Mouse (Mus musculus): ENCODE measurements at regions not wholly inside any gene's neighbourhood (a gene's known extent, or its start where the extent isn't known, plus 50 kb on each side); places are given as distances from the start of the nearest gene placed in this dataset.

DNA sequence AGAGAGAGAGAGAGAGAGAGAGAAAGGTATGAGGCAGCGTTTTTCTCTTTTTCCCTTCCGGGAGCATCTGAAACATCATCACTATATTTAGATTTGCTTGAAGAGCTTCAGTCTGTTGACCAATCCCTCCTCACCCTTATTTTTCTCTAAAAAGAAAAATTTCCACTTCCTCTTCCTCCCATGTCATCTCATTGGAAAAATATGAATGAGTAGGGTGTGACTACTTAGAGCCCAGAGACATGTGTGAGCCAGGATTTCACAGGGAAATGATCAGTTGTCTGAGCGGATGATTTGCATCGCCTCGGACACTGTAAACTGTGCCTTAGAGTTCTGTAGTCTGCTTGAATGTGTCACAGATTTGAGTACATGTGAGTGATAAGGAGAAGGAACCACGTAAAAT is 111.3 kb upstream of the Ptger4 start:
- in situ Hi-C loops (cut with MboI, MseI) = loop anchor here (5.0 kb wide), 2 partner anchors 42 to 72 kb away; no protein-coding TSS in a partner anchor

DNA sequence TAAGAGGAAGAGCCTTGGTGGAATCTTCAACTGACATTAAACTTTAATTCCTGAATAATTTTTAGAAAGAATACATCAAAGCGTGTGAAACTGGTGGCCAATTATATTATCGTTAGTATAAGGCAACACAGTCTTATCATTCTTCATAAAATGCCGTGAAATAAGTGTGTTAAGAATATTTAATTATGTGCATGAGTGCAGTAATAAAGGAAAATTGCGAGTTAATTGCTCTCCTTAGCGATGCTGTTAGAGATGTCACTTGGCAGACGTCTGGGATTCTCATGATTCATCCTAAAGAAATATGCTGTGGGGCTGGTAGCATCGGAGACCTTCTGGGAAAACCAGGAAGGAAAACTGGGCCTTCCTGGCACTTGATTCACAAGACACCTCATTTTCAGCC is 110.3 kb upstream of the Ptger4 start:
- in situ Hi-C loops (cut with MboI, MseI) = no loop called here

DNA sequence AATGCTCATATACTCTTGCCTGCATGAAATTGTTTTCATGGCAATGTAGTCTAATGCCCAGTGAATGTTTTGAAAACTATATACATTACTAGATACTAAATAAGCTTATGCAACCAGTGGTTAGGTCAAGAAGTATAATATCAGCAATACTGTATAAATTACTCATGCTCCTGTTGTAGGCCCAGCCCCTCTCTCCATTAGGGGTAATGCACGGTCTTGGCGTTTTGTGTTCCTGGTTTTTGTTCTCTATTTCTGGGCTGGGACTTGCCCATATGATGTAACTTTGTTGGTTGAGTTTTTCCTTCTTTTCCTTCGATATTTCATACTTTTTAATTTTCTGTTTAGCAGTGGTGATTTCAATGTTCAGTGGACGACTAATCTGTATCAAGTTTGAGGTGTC is 104.9 kb upstream of the Ptger4 start:
- in situ Hi-C loops (cut with MboI, MseI) = no loop called here

DNA sequence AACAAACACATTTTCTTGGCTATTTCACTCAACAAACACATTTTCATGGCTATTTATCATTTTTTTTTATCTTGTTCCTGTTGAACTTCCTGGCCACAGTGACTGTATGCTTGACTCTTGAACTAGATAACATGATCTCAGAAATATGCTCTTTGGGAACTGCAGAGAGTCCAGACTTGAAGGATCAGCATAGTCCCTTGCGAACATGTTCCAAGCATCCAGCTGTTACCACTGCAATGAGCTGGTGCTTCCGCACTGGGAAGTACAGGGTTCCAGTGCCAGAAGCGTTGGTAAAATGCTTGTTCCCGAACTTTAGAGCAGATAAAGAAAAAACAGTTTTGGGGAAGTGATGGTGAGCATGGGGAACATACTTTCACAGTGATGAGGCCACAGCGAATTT is 103.7 kb upstream of the Ptger4 start:
- in situ Hi-C loops (cut with MboI, MseI) = no loop called here

DNA sequence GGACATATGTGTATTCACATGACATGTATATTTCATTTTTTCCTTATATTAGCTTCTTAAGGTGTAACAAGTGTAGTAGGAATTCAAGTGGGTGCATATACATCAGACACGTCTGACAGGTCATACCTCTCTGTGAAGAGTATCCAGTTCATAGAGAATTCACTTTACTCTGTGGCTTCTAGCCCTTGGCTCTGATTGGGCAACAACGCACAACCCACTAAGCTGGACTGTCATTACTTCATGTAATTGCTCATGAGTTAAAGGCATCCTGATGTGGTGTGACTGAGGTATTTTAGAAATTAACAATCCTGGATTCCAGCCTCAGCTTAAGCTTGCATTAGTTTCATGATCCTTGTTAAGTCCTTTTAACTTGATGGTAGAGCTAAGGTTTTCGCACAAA is 103.0 kb upstream of the Ptger4 start:
- in situ Hi-C loops (cut with MboI, MseI) = no loop called here

DNA sequence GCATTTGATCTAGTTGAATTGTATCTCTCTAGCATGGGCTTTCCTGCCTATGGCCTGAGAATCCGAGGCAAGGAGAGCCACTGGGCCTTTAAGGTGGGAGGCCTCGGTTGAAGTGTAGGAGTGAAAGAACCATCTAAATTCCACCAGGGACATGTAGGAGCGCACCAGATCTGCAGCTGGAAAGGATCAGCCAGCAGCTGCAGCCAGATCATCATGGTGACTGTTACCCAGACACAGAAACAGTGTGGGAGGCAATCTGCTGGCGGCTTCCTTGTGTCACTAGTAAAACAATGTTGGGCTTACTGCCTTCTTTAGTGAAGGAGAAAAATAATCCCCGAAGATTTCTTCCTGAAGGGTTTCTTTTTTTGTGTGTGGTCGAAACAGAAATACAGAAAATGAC is 99.8 kb upstream of the Ptger4 start:
- in situ Hi-C loops (cut with MboI, MseI) = no loop called here

DNA sequence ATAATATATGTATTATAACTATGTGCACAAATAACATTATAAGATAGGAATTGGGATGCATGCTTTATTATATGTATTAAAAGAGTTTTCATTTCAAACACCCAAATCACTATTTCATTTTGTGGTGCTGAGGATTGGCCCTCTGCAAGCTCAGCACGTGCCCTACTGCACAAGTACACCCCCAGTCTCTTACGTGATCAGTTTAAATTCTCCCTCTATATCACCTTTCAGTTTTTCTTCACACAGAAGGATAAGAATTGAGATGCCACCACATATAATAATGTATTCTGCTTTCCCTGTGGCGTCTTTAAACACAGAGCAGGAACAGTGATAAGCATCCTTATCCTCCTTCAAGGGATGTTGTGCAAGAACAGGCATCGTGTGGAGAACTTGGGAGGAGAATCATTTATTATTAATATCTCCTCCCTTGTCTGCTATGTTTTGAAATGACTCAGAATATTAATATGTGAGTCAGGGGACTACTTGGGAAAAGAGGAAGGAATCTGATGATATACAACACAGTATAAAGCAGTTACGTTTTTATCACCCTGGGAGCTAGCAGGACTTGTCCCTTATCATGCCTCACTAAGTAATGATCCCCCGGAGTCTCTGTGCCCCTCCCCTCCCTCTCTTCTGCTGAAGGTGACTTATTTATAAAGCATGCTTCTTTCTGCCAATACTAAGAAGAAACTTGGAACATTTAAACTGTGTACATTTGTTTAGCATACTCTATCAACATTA is 91.7 kb upstream of the Ptger4 start:
- in situ Hi-C loops (cut with MboI, MseI) = no loop called here

DNA sequence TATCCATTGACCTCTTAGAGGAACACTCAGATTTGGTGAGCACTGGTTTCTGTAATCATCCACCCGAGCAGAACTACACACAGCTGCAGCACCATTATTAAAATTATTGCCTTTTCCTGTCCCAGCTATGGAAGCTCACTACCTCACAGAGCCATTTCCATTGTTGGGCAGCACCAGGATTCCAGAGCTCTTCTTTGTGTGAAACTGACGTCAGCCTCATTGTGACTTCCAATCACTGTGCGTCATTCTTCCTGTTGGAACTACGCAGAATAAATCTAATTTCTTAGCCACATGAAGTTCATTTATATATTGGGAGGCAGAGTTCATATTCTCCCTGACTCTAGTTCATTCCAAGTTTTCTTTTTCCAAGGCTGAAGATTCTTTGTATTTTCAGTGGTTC is 83.0 kb upstream of the Ptger4 start:
- in situ Hi-C loops (cut with MboI, MseI) = no loop called here

DNA sequence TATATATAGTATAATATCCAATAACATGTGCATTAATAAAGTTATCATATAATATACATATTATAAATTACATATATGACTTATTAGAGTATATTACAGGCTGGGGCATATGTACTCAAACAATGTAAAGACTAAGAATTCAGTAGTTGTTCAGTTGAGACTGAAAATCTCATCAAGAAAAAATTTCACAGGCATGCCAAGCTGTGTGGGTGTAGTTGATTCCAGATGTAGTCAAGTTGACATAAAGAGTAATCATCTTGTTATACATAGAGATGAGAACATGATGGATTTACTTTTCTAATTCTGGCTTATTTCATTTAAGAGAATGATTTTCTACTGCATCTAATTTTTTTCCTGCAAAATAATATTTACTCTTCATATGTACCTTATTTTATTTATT is 77.7 kb upstream of the Ptger4 start:
- in situ Hi-C loops (cut with MboI, MseI) = no loop called here

DNA sequence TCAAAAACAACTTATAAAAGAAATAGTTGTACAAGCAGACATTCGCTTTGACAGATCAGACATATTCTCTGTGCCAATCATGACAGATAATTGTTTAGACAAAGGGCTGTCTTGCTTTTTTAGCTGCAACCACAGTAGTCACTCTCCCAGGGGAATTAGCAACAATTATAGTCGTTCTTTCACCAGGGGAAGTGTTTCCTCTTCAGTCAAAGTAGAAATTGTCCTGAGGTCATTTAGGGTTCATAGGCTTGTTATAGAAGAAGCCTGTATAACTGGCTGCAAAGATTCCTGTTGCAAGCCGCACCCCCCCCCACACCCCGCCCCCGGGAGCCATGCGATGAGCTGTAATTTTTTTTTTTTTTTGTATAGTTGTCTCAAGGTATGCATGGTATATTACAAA is 68.2 kb upstream of the Ptger4 start:
- in situ Hi-C loops (cut with MboI, MseI) = no loop called here

DNA sequence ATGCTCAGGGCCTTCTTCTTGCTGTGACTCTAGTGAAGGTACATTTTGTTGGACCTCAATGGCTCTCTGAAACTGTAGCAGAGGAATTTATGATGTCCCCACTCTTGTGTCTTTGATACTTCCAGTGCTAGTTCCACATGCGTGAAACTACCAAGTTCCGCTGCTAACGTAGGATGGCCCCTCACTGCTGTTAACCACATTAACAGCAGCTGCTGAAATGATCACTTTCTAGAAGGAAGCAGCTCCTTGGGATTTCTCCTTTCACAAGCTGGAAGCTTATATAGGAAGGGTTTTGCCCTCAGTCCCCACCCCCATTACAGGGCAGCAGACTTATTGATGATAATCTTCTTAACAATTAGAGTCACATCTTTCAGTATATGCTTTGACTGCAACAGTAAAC is 66.0 kb upstream of the Ptger4 start:
- in situ Hi-C loops (cut with MboI, MseI) = no loop called here

DNA sequence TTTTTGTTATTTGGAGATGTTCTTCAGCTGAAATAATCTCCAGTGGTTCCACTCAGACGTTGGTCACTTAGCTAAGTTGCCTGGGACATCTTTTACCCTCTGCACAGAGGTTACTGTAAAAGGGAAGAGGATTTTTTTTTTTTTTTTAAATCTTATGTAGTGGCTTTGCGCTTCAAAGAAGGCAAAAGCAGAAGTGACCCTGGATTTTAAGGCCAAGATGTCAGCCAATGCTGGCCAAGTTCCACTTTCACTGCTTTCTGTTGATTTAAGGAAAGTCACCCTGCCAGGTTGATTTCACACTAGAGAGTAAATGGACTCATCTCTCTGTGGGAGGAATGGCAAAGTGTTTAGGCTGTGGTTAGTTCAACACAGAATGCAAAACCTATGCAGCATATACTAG is 58.4 kb upstream of the Ptger4 start:
- in situ Hi-C loops (cut with MboI, MseI) = no loop called here

DNA sequence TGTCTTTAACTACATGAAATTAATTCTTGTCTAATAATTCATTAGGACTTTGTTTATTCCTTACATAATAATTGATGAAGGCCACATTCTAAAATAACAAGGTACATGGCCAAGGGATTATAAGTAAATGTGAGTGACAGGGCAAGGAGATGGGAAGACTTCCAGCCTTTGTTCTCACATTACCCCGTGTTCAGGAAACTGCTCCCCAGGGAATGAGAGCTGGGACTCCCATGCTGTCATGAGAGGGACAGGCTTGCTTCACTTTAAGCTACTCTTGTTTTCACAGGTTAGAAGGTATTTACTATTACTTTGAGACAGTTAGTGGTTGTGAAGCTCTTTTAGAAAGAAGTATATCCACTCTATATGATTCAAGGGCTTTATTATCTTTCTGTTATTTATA is 55.8 kb upstream of the Ptger4 start:
- in situ Hi-C loops (cut with MboI, MseI) = no loop called here

DNA sequence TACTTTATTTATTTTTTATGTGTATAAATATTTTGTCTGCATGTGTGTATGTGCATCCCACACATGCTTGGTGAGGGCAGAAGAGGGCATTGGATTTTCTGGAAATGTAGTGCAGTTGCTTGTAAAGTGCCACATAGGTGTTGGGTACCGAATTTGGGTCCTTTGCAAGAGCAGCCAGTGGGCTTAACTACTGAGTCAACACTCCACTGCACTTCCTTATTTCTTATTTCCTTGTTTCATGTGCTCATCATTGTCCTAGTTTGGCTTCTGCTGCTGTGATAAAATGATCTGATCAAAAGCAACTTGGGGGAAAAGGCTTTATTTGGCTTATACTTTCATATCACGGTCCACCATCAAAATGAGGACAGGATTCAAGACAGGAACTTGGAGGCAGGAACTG is 53.0 kb upstream of the Ptger4 start:
- in situ Hi-C loops (cut with MboI, MseI) = no loop called here

Data from T-helper 2 cell (primary cell).